Mouse (Mus musculus): ENCODE results near the gene Xrcc6. TPM values are rescaled to one million over a fixed set of nuclear protein-coding genes. Genes with fewer than 3 reads are reported as not detected.

The Xrcc6 gene
- total and polyA plus RNA-seq, 3 experiments: 12.4 to 154 (median 50.1) TPM

GRCm38 (mm10) chr15:81985267-81986161 lies 2.1 kb upstream of the Xrcc6 start:
- DNase-seq (ENCODE audit: low spot score) (no peak), ATAC-seq (ENCODE audit: extremely low read depth, insufficient number of reproducible peaks, low FRiP score, poor library complexity, severe bottlenecking) (no peak)
- H3K27me3 ChIP-seq (ENCODE audit: insufficient read depth, low read length): 0 out of 2 replicates have a peak, but pooled peaks cover 2% of the 10 kb centered on the region
- H3K36me3 ChIP-seq (replicated peaks): no peaks in the 10 kb centered on the region
- TF ChIP-seq POLR2AphosphoS5 (IDR thresholded peaks at IDR 0.05; ENCODE audit: insufficient replicate concordance, low read depth, low read length) (no peak), GATA2 (IDR thresholded peaks at IDR 0.05; ENCODE audit: borderline replicate concordance, low read depth, low read length) (no peak), CTCF (IDR thresholded peaks at IDR 0.05; ENCODE audit: low read depth, low read length) (no peak), GATA1 (IDR thresholded peaks at IDR 0.05; ENCODE audit: borderline replicate concordance, low read length) (no peak), TAL1 (conservative IDR thresholded peaks at IDR 0.05; ENCODE audit: low read depth, low read length) (no peak)
- no peaks in the 10 kb centered on the region for H3K9me3 ChIP-seq (replicated peaks)
- peaks cover 19% of the 10 kb centered on the region for H3K4me1 ChIP-seq (ENCODE audit: insufficient read depth, low read depth, low read length)
- no peak overlapping the region for H3K4me3 ChIP-seq (ENCODE audit: low read depth, low read length)

- TF ChIP-seq POLR2AphosphoS5 (IDR thresholded peaks at IDR 0.05; ENCODE audit: insufficient replicate concordance, low read depth, low read length) (no peak), TAL1 (conservative IDR thresholded peaks at IDR 0.05; ENCODE audit: low read depth, low read length) (no peak), CTCF (IDR thresholded peaks at IDR 0.05; ENCODE audit: low read depth, low read length) (peak; percentile 78), GATA2 (IDR thresholded peaks at IDR 0.05; ENCODE audit: borderline replicate concordance, low read depth, low read length) (no peak)
- DNase-seq (ENCODE audit: low spot score) (peak; percentile 47), ATAC-seq (ENCODE audit: extremely low read depth, insufficient number of reproducible peaks, low FRiP score, poor library complexity, severe bottlenecking) (no peak)
- H3K27me3 ChIP-seq (ENCODE audit: insufficient read depth, low read length): 0 out of 2 replicates have a peak, but pooled peaks cover 2% of the 10 kb centered on the region
- H3K4me1 ChIP-seq (ENCODE audit: insufficient read depth, low read depth, low read length): peaks cover 23% of the 10 kb centered on the region
- H3K4me3 ChIP-seq (ENCODE audit: low read depth, low read length): no peak overlapping the region
- H3K9me3 ChIP-seq (replicated peaks): peaks cover 4% of the 10 kb centered on the region; the same call in 1 of the 2 replicates
- H3K36me3 ChIP-seq (replicated peaks): peaks cover 29% of the 10 kb centered on the region
Observed at GRCm38 (mm10) chr15:81989371-81990062, 1.9 kb downstream of the Xrcc6 start.

GRCm38 (mm10) chr15:81990549-81990948 lies 2.9 kb downstream of the Xrcc6 start:
- peaks cover 4% of the 10 kb centered on the region; the same call in 1 of the 2 replicates for H3K9me3 ChIP-seq (replicated peaks)
- TF ChIP-seq TAL1 (conservative IDR thresholded peaks at IDR 0.05; ENCODE audit: low read depth, low read length) (no peak), GATA2 (IDR thresholded peaks at IDR 0.05; ENCODE audit: borderline replicate concordance, low read depth, low read length) (no peak)
- H3K4me1 ChIP-seq (ENCODE audit: insufficient read depth, low read depth, low read length): peaks cover 18% of the 10 kb centered on the region
- DNase-seq (ENCODE audit: low spot score): no peak
- 0 out of 2 replicates have a peak, but pooled peaks cover 2% of the 10 kb centered on the region for H3K27me3 ChIP-seq (ENCODE audit: insufficient read depth, low read length)
- peaks cover 39% of the 10 kb centered on the region for H3K36me3 ChIP-seq (replicated peaks)
- H3K4me3 ChIP-seq (ENCODE audit: low read depth, low read length): peak overlapping the region; percentile 20; the same call in 1 of the 2 replicates
- peak; percentile 57 for ATAC-seq (ENCODE audit: extremely low read depth, insufficient number of reproducible peaks, low FRiP score, poor library complexity, severe bottlenecking)

- H3K27me3 ChIP-seq (ENCODE audit: insufficient read depth, low read length): no peaks in the 10 kb centered on the region
- DNase-seq (ENCODE audit: low spot score): no peak
- H3K4me1 ChIP-seq (ENCODE audit: insufficient read depth, low read depth, low read length): peaks cover 18% of the 10 kb centered on the region
- TF ChIP-seq GATA2 (IDR thresholded peaks at IDR 0.05; ENCODE audit: borderline replicate concordance, low read depth, low read length) (no peak), GATA1 (IDR thresholded peaks at IDR 0.05; ENCODE audit: borderline replicate concordance, low read length) (no peak), POLR2AphosphoS5 (IDR thresholded peaks at IDR 0.05; ENCODE audit: insufficient replicate concordance, low read depth, low read length) (no peak), TAL1 (conservative IDR thresholded peaks at IDR 0.05; ENCODE audit: low read depth, low read length) (no peak), CTCF (IDR thresholded peaks at IDR 0.05; ENCODE audit: low read depth, low read length) (no peak)
- no peak for ATAC-seq (ENCODE audit: extremely low read depth, insufficient number of reproducible peaks, low FRiP score, poor library complexity, severe bottlenecking)
- peaks cover 72% of the 10 kb centered on the region for H3K36me3 ChIP-seq (replicated peaks)
- H3K4me3 ChIP-seq (ENCODE audit: low read depth, low read length): no peak overlapping the region
- H3K9me3 ChIP-seq (replicated peaks): peaks cover 4% of the 10 kb centered on the region; the same call in 1 of the 2 replicates
Observed at GRCm38 (mm10) chr15:81993992-81994391, 6.4 kb downstream of the Xrcc6 start.

GRCm38 (mm10) chr15:82004257-82004656 lies 16.6 kb downstream of the Xrcc6 start:
- Histone ChIP-seq H3K9me3 (replicated peaks) (no peaks in the 10 kb centered on the region), H3K27me3 (ENCODE audit: insufficient read depth, low read length) (no peaks in the 10 kb centered on the region), H3K4me3 (ENCODE audit: low read depth, low read length) (no peak overlapping the region), H3K4me1 (ENCODE audit: insufficient read depth, low read depth, low read length) (peaks cover 3% of the 10 kb centered on the region; the same call in 1 of the 2 replicates), H3K36me3 (replicated peaks) (peaks cover 92% of the 10 kb centered on the region)
- DNase-seq (ENCODE audit: low spot score) (no peak), ATAC-seq (ENCODE audit: extremely low read depth, insufficient number of reproducible peaks, low FRiP score, poor library complexity, severe bottlenecking) (no peak)
- TF ChIP-seq GATA1 (IDR thresholded peaks at IDR 0.05; ENCODE audit: borderline replicate concordance, low read length) (no peak), TAL1 (conservative IDR thresholded peaks at IDR 0.05; ENCODE audit: low read depth, low read length) (no peak), POLR2AphosphoS5 (IDR thresholded peaks at IDR 0.05; ENCODE audit: insufficient replicate concordance, low read depth, low read length) (no peak), CTCF (IDR thresholded peaks at IDR 0.05; ENCODE audit: low read depth, low read length) (no peak), GATA2 (IDR thresholded peaks at IDR 0.05; ENCODE audit: borderline replicate concordance, low read depth, low read length) (no peak)

GRCm38 (mm10) chr15:82011947-82012346 lies 24.3 kb downstream of the Xrcc6 start:
- Histone ChIP-seq H3K9me3 (replicated peaks) (no peaks in the 10 kb centered on the region), H3K4me1 (ENCODE audit: insufficient read depth, low read depth, low read length) (peaks cover 27% of the 10 kb centered on the region), H3K27me3 (ENCODE audit: insufficient read depth, low read length) (no peaks in the 10 kb centered on the region), H3K36me3 (replicated peaks) (peaks cover 53% of the 10 kb centered on the region), H3K4me3 (ENCODE audit: low read depth, low read length) (no peak overlapping the region)
- no peak for DNase-seq (ENCODE audit: low spot score)
- ATAC-seq (ENCODE audit: extremely low read depth, insufficient number of reproducible peaks, low FRiP score, poor library complexity, severe bottlenecking): no peak
- TF ChIP-seq GATA1 (IDR thresholded peaks at IDR 0.05; ENCODE audit: borderline replicate concordance, low read length): no peak
- no peak for TF ChIP-seq TAL1 (conservative IDR thresholded peaks at IDR 0.05; ENCODE audit: low read depth, low read length)
- TF ChIP-seq POLR2AphosphoS5 (IDR thresholded peaks at IDR 0.05; ENCODE audit: insufficient replicate concordance, low read depth, low read length): no peak
- no peak for TF ChIP-seq GATA2 (IDR thresholded peaks at IDR 0.05; ENCODE audit: borderline replicate concordance, low read depth, low read length)
- no peak for TF ChIP-seq CTCF (IDR thresholded peaks at IDR 0.05; ENCODE audit: low read depth, low read length)
